In the genomic region with DNA sequence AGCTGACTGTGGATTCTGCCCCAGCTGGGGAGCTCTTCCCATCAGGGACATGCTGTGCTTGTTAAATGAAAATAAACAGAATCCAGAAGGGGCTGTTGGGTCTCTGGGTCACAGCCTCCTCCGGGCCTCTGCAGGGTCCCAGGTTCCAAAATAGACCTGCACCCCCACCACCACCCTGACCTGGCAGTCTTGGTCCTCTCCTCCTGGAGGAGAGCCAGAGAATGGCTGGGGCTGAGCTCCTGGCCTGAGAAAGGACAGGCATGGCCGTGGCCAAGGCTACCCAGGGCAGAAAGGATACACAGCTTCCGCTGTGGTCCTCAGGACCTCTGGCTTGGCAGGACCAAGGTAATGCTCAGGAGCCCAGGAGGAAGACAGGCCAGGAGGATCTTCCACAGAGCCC, we compare ENCODE assay signal across 22 mouse cellular contexts. TPM values are rescaled to one million over a fixed set of nuclear protein-coding genes. Genes with fewer than 3 reads are reported as not detected.
A peak's percentile ranks its signal among the peaks of the same experiment; 100 is the strongest.
DNase-seq lines count a peak whose midpoint lies in the region; ATAC-seq lines count a peak whose summit lies in the region.
"Had no signal": no experiment of that assay in that cellular context is flagged by ENCODE, and none has a peak within 500 bp of the region (broad histone marks: within the 10 kb centered on the region; RNA-seq: fewer than 3 reads in every experiment).

No protein-coding gene starts in this region.

- 47% methylated on average over 3 of the region's 3 CpGs for WGBS in heart, embryonic 12.5 days
- WGBS in midbrain, embryonic 11.5 days: 71% methylated on average over 3 of the region's 3 CpGs
- WGBS in midbrain, embryonic 14.5 days: 81% methylated on average over 3 of the region's 3 CpGs

- H3K4me3 ChIP-seq in heart, embryonic 12.5 days: no peak overlapping the region
- H3K4me3 ChIP-seq in midbrain, embryonic 11.5 days (ENCODE audit: low read depth, low read length): no peak overlapping the region
- H3K4me3 ChIP-seq in midbrain, embryonic 14.5 days (replicated peaks; ENCODE audit: low read depth, low read length): no peak overlapping the region
- H3K4me3 ChIP-seq: forebrain, embryonic 13.5 days; hindbrain, embryonic 12.5 days had no signal

- DNase-seq in cerebellum, postnatal 10 days: peak; percentile 49 to 52
- no peak for DNase-seq in cerebellum, postnatal 36 days
- peak; percentile 90 for DNase-seq in heart, adult 11 months
- DNase-seq in midbrain, embryonic 11.5 days (ENCODE audit: low spot score, missing footprints): peak; percentile 39
- DNase-seq in midbrain, embryonic 14.5 days: no peak
- no peak for DNase-seq in natural killer cell, adult 2 months (ENCODE audit: low spot score in 2 of 2)
- DNase-seq: adrenal gland, adult 8-10 months; adrenal gland, postnatal 36 days; B cell, adult 2 months; cerebellum, adult 8-10 months; forebrain, postnatal 0 days; gastrocnemius, postnatal 36 days; heart, adult 18-20 months; heart, postnatal 36 days; kidney, adult 18-20 months had no signal

- ATAC-seq in heart, embryonic 12.5 days (ENCODE audit: insufficient number of reproducible peaks, low FRiP score): no peak
- ATAC-seq in midbrain, embryonic 11.5 days (ENCODE audit: low FRiP score): no peak
- ATAC-seq in midbrain, embryonic 14.5 days (ENCODE audit: low FRiP score, low TSS enrichment): no peak
- ATAC-seq: CD4-positive, CD25-positive, alpha-beta regulatory T cell, adult 4 months; forebrain, embryonic 13.5 days; forebrain, postnatal 0 days; hindbrain, embryonic 16.5 days had no signal

- no peaks in the 10 kb centered on the region; the same call in 1 of the 2 replicates for H3K27me3 ChIP-seq in heart, embryonic 12.5 days (replicated peaks)
- H3K27me3 ChIP-seq in midbrain, embryonic 11.5 days (ENCODE audit: control insufficient read depth, insufficient read depth, low read length): no peaks in the 10 kb centered on the region
- H3K27me3 ChIP-seq in midbrain, embryonic 14.5 days (ENCODE audit: control insufficient read depth, insufficient read depth, low read length): no peaks in the 10 kb centered on the region
- H3K27me3 ChIP-seq: forebrain, embryonic 13.5 days; hindbrain, embryonic 12.5 days had no signal

- no peak overlapping the region for H3K9ac ChIP-seq in heart, embryonic 12.5 days
- H3K9ac ChIP-seq in midbrain, embryonic 11.5 days (ENCODE audit: low read length): no peak overlapping the region
- H3K9ac ChIP-seq in midbrain, embryonic 14.5 days (replicated peaks; ENCODE audit: low read length): no peak overlapping the region
- H3K9ac ChIP-seq: forebrain, embryonic 13.5 days; forebrain, postnatal 0 days; hindbrain, embryonic 12.5 days had no signal

- 0 out of 2 replicates have a peak, but pooled peaks cover 3% of the 10 kb centered on the region for H3K4me1 ChIP-seq in heart, embryonic 12.5 days (replicated peaks)
- H3K4me1 ChIP-seq in midbrain, embryonic 11.5 days (ENCODE audit: control insufficient read depth, insufficient read depth, low read length): no peaks in the 10 kb centered on the region
- H3K4me1 ChIP-seq in midbrain, embryonic 14.5 days (ENCODE audit: control insufficient read depth, insufficient read depth, low read length): no peaks in the 10 kb centered on the region
- H3K4me1 ChIP-seq: forebrain, embryonic 13.5 days had no signal

- no peaks in the 10 kb centered on the region for H3K36me3 ChIP-seq in heart, embryonic 12.5 days
- H3K36me3 ChIP-seq in midbrain, embryonic 11.5 days (ENCODE audit: control insufficient read depth, insufficient read depth, low read length): no peaks in the 10 kb centered on the region
- no peaks in the 10 kb centered on the region for H3K36me3 ChIP-seq in midbrain, embryonic 14.5 days (ENCODE audit: control insufficient read depth, insufficient read depth, low read length)
- H3K36me3 ChIP-seq: G1E; hindbrain, embryonic 12.5 days had no signal

- no peak overlapping the region for H3K4me2 ChIP-seq in heart, embryonic 12.5 days
- no peak overlapping the region for H3K4me2 ChIP-seq in midbrain, embryonic 11.5 days
- H3K4me2 ChIP-seq in midbrain, embryonic 14.5 days (ENCODE audit: low read length): no peak overlapping the region
- H3K4me2 ChIP-seq: forebrain, embryonic 13.5 days; heart, embryonic 11.5 days; hindbrain, embryonic 12.5 days had no signal

- H3K27ac ChIP-seq in heart, embryonic 12.5 days (ENCODE audit: poor library complexity, severe bottlenecking): no peak overlapping the region
- H3K27ac ChIP-seq in midbrain, embryonic 11.5 days (ENCODE audit: low read depth, low read length): no peak overlapping the region
- no peak overlapping the region for H3K27ac ChIP-seq in midbrain, embryonic 14.5 days (replicated peaks; ENCODE audit: low read depth, low read length)
- H3K27ac ChIP-seq: forebrain, embryonic 13.5 days; hindbrain, embryonic 12.5 days had no signal

- H3K9me3 ChIP-seq in heart, embryonic 12.5 days (replicated peaks): no peaks in the 10 kb centered on the region
- no peaks in the 10 kb centered on the region for H3K9me3 ChIP-seq in midbrain, embryonic 11.5 days (ENCODE audit: control insufficient read depth, low read length)
- no peaks in the 10 kb centered on the region for H3K9me3 ChIP-seq in midbrain, embryonic 14.5 days (ENCODE audit: control insufficient read depth, low read length)
- H3K9me3 ChIP-seq: forebrain, embryonic 13.5 days; G1E; hindbrain, embryonic 12.5 days had no signal

RNA-seq across cellular contexts. Expression of a gene that starts 6.4 kb away (rescaled TPM):
- polyA plus RNA-seq in heart, embryonic 12.5 days (2016; fragmentation: Nextera tagmentation; extraction: Ambion mirVana): 0.13 and 0.20 TPM in 2 replicates
- polyA plus RNA-seq in midbrain, embryonic 11.5 days (2014; fragmentation: Nextera tagmentation; extraction: Ambion mirVana): 0.12 and 0.37 TPM in 2 replicates
- 0.17 TPM in 1 of 2 replicates, not detected in the other for polyA plus RNA-seq in midbrain, embryonic 14.5 days (2014; fragmentation: Nextera tagmentation; extraction: Ambion mirVana)
- polyA plus RNA-seq: CD4-positive, CD25-positive, alpha-beta regulatory T cell, adult 4 months; forebrain, embryonic 13.5 days; G1E had no signal

Comparison
In these comparisons a context has a peak if more than half of its experiments do, and no peak if none do; other contexts are left out.
1. DNase-seq: peak in cerebellum, postnatal 10 days (2 of 2), heart, adult 11 months (single experiment) and midbrain, embryonic 11.5 days (single experiment); none in cerebellum, postnatal 36 days (0 of 2), midbrain, embryonic 14.5 days (single experiment) and natural killer cell, adult 2 months (0 of 2).